Mouse (Mus musculus) erythroblast, embryonic 14.5 days (primary cell): ENCODE results near the gene Gns. TPM values are rescaled to one million over a fixed set of nuclear protein-coding genes. Genes with fewer than 3 reads are reported as not detected.

Experiments
- H3K27me3 ChIP-seq: 2 replicates; pipeline ENCODE4 v1.6.1; 2012; ENCODE audit warnings: inconsistent platforms; ENCODE audit not compliant: control insufficient read depth
- H3K36me3 ChIP-seq: 2 replicates; pipeline ENCODE4 v1.6.1; 2012; ENCODE audit warnings: mild to moderate bottlenecking, inconsistent platforms; ENCODE audit not compliant: control insufficient read depth
- H3K4me1 ChIP-seq: 2 replicates; pipeline ENCODE4 v1.6.1; 2012; ENCODE audit warnings: inconsistent platforms; ENCODE audit not compliant: control insufficient read depth
- H3K4me3 ChIP-seq: replicated peaks from 2 replicates; pipeline ENCODE3; 2012; ENCODE audit warnings: moderate library complexity, mild to moderate bottlenecking, inconsistent platforms
- H3K9me3 ChIP-seq: 2 replicates; pipeline ENCODE4 v1.6.1; 2012; ENCODE audit warnings: low read length, inconsistent platforms, mixed read lengths; ENCODE audit not compliant: control insufficient read depth
- GATA1 ChIP-seq: IDR thresholded peaks from 2 replicates; pipeline ENCODE4 v1.6.1; 2012; ENCODE audit warnings: low read length, inconsistent platforms, mixed read lengths
- TAL1 ChIP-seq: IDR thresholded peaks from 3 replicates; pipeline ENCODE4 v1.6.1; 2012; ENCODE audit warnings: low read length, inconsistent platforms, mixed read lengths
- polyA plus RNA-seq: library from polyadenylated mRNA; stranded (reverse); fragments of >175 nt; gene quantifications from 2 replicates; pipeline ENCODE4 v1.2.3, GENCODE M21; 2012

Gns gene
- polyA plus RNA-seq, 1 experiment: 0.21 TPM

- Histone ChIP-seq H3K9me3 (no peaks in the 10 kb centered on the region), H3K27me3 (no peaks in the 10 kb centered on the region), H3K4me1 (no peaks in the 10 kb centered on the region), H3K4me3 (no peak overlapping the region), H3K36me3 (peaks cover 12% of the 10 kb centered on the region; the same call in 1 of the 2 replicates)
- no peak for TF ChIP-seq TAL1
- no peak for TF ChIP-seq GATA1
Observed at GRCm38 (mm10) chr10:121411721-121412455, 47.0 kb downstream of the Gns start.

GRCm38 (mm10) chr10:121412824-121413223 lies 47.9 kb downstream of the Gns start:
- Histone ChIP-seq H3K9me3 (no peaks in the 10 kb centered on the region), H3K36me3 (peaks cover 12% of the 10 kb centered on the region; the same call in 1 of the 2 replicates), H3K4me1 (no peaks in the 10 kb centered on the region), H3K27me3 (no peaks in the 10 kb centered on the region), H3K4me3 (no peak overlapping the region)
- TF ChIP-seq TAL1: no peak
- no peak for TF ChIP-seq GATA1

DNA sequence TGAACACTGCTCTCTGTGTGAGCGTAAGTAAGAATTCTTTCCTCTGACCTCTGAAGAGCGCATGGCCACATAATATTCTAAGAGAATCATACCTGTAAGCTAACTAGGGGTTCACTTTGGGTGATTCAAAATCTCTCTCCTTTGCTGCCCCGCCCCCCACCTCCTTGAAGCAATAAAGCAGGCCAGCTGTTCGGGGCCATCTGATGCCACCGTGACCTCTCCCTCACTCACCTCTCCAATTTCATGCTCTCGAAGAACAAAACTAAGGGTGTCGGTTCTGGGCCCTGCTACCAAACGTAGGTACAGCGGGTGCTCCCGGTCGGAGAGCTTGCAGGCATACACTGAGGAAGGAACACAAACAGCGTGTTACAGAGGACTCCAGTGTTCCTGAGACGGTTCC lies 49.2 kb downstream of the Gns start:
- H3K4me1 ChIP-seq: no peaks in the 10 kb centered on the region
- TF ChIP-seq GATA1 (no peak), TAL1 (no peak)
- H3K4me3 ChIP-seq: no peak overlapping the region
- H3K27me3 ChIP-seq: no peaks in the 10 kb centered on the region
- H3K36me3 ChIP-seq: peaks cover 12% of the 10 kb centered on the region; the same call in 1 of the 2 replicates
- no peaks in the 10 kb centered on the region for H3K9me3 ChIP-seq

DNA sequence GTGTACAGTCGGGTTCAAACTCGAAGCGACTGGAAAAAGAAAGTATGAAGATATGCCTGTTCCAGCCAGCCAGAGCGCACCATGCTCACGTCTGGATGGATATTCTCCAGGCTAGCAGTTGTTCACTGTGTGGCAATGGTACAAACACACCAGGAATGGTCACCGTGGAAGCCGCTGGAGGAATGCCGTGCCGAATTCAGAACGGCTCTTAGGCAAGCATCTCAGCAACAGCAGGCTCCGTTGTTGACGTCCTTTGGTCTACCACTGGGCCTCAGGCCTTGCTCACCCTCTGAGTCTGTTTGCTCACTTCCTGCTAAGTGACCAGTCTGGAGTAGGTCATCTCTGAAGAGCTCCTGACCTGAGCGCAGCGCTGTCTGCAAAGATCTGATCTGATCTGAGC lies 53.9 kb downstream of the Gns start:
- Histone ChIP-seq H3K9me3 (no peaks in the 10 kb centered on the region), H3K4me3 (no peak overlapping the region), H3K4me1 (peaks cover 8% of the 10 kb centered on the region), H3K36me3 (peaks cover 5% of the 10 kb centered on the region; the same call in 1 of the 2 replicates), H3K27me3 (no peaks in the 10 kb centered on the region)
- TF ChIP-seq GATA1 (no peak), TAL1 (no peak)

- Histone ChIP-seq H3K27me3 (no peaks in the 10 kb centered on the region), H3K9me3 (no peaks in the 10 kb centered on the region), H3K4me1 (peaks cover 8% of the 10 kb centered on the region), H3K36me3 (peaks cover 3% of the 10 kb centered on the region; the same call in 1 of the 2 replicates), H3K4me3 (no peak overlapping the region)
- TF ChIP-seq TAL1 (no peak), GATA1 (no peak)
Observed at GRCm38 (mm10) chr10:121419640-121420470, 55.0 kb downstream of the Gns start.

GRCm38 (mm10) chr10:121421023-121421422 lies 56.1 kb downstream of the Gns start:
- H3K27me3 ChIP-seq: no peaks in the 10 kb centered on the region
- no peaks in the 10 kb centered on the region for H3K9me3 ChIP-seq
- no peak overlapping the region for H3K4me3 ChIP-seq
- H3K36me3 ChIP-seq: no peaks in the 10 kb centered on the region; the same call in 1 of the 2 replicates
- H3K4me1 ChIP-seq: peaks cover 8% of the 10 kb centered on the region
- TF ChIP-seq GATA1: no peak
- no peak for TF ChIP-seq TAL1

DNA sequence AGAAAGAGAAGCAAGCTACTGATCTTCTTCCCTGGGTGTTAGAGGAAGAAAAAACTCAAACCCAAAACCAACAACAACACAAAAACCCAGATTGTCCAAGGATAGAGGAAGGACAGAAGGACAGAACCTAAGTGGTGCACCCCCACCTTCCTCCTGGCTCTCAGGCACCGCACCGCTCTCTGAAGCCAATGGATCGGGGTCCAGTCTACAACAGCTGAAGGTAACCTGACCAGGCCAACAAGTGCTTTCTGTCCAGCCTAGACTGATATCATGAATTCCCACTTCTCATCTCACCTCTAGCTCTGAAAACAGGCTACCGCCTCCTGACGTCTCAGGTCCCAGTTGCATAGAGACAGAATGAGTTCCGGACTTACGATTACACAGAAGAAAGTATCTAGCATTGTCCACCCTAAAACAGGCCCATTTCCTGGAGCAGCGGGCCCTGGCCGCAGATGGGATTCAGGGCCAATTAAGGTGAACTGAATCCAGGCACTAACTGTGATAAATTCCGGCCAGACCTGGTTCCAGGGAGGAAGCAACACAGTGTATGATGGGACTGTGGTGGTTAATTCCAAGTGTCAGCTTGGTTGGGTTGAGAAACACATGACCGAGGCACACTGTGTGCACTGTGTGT lies 56.9 kb downstream of the Gns start:
- Histone ChIP-seq H3K27me3 (no peaks in the 10 kb centered on the region), H3K36me3 (no peaks in the 10 kb centered on the region), H3K4me3 (no peak overlapping the region), H3K4me1 (peaks cover 8% of the 10 kb centered on the region), H3K9me3 (no peaks in the 10 kb centered on the region)
- TF ChIP-seq GATA1 (no peak), TAL1 (no peak)

DNA sequence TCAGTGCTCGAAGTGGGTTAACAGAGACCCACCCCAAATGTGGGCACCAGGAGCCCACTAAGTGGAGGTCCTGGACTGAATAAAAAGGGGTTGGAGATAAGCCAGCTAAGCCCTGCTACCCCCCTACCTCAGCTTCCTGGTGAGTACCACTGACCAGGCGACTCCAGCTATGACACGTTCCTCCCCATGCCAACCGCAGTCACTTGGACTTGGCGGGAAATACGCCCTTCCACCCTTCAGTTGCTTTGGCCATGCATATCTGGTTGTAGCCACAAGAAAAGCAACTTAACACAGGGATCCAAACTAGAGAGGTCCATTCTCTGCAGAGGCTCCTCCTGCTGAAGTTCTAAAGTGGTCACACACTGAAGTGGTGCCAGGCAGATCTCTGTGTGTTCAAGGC lies 57.4 kb downstream of the Gns start:
- Histone ChIP-seq H3K4me3 (no peak overlapping the region), H3K27me3 (no peaks in the 10 kb centered on the region), H3K36me3 (no peaks in the 10 kb centered on the region), H3K9me3 (no peaks in the 10 kb centered on the region), H3K4me1 (peaks cover 8% of the 10 kb centered on the region)
- TF ChIP-seq TAL1 (no peak), GATA1 (no peak)
